Mouse (Mus musculus): Measurements from ENCODE around the gene Vgll3. TPM values are rescaled to one million over a fixed set of nuclear protein-coding genes. Genes with fewer than 3 reads are reported as not detected.

Vgll3 gene
- total RNA-seq, 2 experiments from 2014 or later, result 4.7 to 5.2 TPM

- no peak overlapping the region for H3K27ac ChIP-seq
- TF ChIP-seq CTCF (IDR thresholded peaks at IDR 0.05), result no peak
- no peak overlapping the region for H3K4me3 ChIP-seq
- intact Hi-C loops (cut with DNase I), result no loop called here
- DNase-seq, result no peak
Measured at GRCm38 (mm10) chr16:65868933-65869332, 53.9 kb downstream of the Vgll3 start.

DNA sequence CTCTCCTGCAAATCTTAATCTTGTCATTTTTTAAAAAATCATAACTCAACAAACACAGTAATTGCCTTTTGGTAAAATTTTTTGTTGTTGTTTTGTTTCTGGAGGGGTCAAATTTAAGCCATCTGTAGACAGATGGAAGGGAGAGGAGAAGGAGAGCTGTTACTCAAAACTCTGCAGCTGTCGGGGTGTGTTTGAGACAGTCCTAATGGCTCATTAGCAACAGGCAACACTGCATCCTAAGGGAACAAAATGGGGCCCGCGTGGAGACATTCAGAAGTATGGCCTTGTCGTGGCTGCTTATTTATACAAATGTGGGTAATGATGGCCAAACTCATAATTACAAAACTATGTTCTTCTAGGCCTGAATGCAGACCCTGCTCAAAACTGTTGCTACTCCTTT, 73.9 kb downstream of the Vgll3 start:
- Histone ChIP-seq H3K4me3 (no peak overlapping the region), H3K27ac (no peak overlapping the region)
- DNase-seq, result no peak
- intact Hi-C loops (cut with DNase I), result no loop called here
- no peak for TF ChIP-seq CTCF (IDR thresholded peaks at IDR 0.05)

All from gastrocnemius, adult 2 months (tissue).